Mouse (Mus musculus): Measurements from ENCODE around the gene AL607142.1.

Gene AL607142.1

DNA sequence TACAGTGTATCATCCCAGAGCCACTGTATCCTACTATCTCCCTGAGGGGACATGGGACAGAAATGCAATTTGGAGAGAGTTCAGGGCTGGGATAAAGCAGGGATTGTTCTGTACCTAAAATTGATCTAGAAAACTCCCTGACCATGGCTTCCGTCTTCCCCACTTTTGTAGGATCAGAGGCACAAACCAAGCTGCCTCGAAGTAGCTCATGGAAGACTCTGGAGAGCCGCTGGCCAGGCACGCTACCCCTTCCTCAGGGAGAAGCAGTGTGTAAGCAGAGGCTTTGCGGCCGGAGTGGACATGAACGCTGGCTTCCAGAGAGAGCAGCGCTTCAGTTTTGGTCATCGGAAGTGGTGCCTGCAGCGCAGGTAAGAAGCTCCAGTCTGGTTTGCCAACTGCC is at the start of gene AL607142.1:
Gene AL607142.1 (plus strand): TSS at position 301 of the 400 bp plus-strand sequence.
- no peak for DNase-seq

DNA sequence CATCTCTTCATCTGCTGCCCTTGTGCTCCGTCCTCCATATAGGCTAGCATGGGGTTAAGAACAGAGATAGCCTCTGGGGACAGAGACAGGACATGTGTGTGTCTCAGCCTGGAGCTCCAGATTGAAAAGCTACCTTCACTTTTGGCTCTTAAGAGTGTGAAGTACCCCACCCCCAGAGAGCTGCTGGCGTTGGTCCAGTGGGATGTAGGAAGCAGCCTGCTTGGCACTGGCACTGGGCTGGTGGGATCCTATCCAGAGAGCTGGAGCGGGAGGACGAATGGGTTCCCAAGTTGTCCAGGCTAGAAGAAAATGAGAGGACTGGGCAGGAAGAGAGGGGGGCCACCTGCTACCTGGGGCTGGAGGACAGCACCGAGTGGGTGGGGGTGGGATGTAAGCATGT is 46.4 kb upstream of the AL607142.1 start:
- peak; percentile 40 for DNase-seq

DNA sequence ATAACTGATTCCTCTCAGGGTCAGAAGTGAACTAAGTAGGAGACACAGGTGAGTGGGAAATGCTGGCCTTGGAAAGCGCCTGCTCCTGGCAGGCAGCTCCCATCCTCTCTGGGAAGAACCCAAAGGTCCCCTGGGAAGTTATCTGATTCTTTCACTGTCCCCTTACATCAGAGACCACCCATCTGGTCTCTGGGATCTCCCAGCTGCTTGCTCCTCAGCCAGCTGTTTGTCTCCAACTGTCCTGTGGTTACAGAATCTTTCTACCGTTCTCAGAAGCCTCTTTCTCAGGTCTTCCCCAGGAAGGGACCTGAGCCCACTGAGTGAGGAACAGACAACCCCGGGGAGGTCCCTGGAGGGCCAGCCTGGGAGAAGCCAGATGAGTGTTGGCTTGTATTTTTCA is 42.4 kb upstream of the AL607142.1 start:
- no peak for DNase-seq

- DNase-seq: no peak
Observed at GRCm38 (mm10) chr4:120023221-120023840, 41.5 kb upstream of the AL607142.1 start.

GRCm38 (mm10) chr4:120024071-120024470 is 40.7 kb upstream of the AL607142.1 start:
- peak; percentile 87 for DNase-seq

- no peak for DNase-seq
Observed at GRCm38 (mm10) chr4:120027671-120028070, 37.1 kb upstream of the AL607142.1 start.

- no peak for DNase-seq
Observed at GRCm38 (mm10) chr4:120029937-120030336, 34.9 kb upstream of the AL607142.1 start.

- peak; percentile 85 for DNase-seq
Observed at GRCm38 (mm10) chr4:120032320-120032983, 32.3 kb upstream of the AL607142.1 start.

GRCm38 (mm10) chr4:120032984-120033355 is 31.8 kb upstream of the AL607142.1 start:
- peak; percentile 43 for DNase-seq

DNA sequence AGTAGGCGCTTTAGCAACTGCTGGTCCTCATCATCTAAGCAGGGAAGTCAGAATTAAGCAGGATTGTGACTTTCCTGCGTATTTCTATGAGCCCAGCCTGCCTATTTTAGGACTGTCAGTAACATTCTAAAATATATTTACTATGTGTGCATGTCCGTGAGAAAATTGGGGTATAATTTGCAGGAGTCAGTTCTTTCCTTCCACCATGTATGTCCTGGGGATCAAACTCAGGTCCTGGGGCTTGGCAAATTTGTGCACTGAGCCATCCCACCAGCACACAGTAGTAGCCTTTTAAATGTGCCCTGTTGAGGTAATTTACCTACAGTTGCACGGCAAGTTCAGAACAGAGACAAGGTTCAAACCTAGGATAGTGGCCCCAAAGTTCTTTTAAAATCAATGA is 28.5 kb upstream of the AL607142.1 start:
- DNase-seq: no peak

DNA sequence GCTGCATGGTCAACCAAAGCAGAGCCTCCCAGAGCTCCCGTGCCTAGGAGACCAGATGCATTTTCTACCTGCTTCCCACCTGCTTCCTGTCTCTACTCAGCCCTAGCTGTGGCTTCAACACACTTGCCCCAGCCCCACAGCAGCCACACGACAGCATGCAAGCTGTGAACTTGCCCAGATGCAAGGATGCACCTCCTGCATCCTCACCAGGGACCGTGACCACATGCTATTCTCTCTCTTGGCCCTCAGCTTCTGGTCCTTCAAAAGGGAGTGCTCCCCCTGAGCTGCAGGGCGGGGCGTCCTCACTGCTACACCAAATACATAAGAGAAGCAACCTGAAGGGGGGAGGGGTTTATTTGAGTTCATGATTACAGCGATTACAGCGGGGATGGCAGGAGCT is 27.8 kb upstream of the AL607142.1 start:
- no peak for DNase-seq

DNA sequence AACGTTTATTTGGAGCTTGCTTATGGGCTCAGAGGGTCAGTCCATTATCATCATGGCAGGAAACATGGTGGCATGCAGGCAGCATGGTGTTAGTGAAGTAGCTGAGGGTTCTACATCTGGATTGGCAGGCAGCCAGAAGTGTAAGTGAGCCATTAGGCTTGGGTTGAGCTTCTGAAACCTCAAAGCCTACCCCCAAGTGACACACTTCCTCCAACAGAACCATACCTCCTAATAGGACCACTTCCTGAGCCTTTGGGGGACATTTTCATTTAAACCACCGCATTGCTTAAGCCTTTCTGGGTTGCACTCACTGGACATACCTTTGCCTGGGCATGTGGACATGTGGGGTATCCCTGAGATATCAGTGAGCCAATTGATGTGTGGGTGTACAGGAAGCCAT is 23.3 kb upstream of the AL607142.1 start:
- no peak for DNase-seq

DNA sequence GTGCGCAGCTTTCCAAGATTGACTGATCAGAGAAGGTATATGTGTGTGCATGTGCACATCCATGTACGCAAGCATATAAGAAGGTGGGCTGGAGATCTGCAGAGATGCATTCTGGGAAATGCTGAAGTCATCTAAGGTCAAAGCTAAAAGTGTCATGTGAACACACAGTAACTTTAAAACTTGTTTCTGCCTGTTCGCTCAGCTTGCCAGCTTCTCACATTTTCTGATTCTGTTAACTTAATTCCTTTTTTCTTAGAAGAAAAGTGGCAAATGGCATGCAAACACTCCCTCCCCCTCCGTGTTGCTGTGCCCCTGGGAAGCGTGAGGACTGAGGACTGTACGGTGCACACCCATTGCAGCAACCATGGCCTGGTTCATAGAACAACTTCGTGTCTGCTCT is 22.3 kb upstream of the AL607142.1 start:
- no peak for DNase-seq

DNA sequence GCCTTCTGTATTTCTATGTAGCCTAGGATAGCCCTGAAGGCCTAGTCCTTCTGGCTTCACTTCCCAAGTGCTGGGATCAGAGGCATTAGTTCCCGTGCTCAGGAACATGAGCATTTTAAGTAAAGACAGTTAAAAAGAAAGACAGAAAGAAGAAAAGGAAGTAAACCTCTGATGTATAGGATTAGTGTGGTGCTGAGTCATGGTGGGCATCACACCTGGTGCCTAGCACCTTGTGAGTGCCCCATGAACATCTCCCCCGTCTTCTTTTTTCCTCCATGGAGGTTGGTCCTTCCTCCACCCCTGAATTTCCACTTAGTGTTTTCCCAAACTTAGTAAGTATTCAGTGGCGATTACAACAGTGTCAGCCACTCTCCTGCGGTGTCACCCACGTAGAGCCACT is 20.2 kb upstream of the AL607142.1 start:
- no peak for DNase-seq

GRCm38 (mm10) chr4:120045131-120045537 is 19.7 kb upstream of the AL607142.1 start:
- peak; percentile 89 for DNase-seq

- DNase-seq: no peak
Observed at GRCm38 (mm10) chr4:120045871-120046270, 18.9 kb upstream of the AL607142.1 start.

DNA sequence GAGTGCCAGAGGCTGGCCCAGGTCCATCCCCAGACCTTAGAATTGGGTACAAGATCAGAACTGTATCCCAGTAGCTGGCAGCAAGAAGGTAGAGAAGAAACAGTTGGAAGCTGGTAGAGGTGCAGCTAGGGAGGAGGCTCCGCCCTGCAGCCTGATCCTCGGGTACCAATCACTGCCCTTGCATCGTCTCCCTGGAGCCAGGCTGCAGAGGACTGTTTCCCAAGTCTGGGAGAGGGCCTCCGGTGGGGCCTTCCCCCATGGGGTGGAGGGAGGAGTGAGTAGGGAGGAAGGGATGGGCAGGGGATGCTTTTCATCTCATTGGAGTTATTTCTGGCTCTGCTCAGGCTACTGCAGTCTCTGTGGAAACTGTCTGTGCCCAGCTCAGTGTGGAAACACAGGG is 17.7 kb upstream of the AL607142.1 start:
- DNase-seq: no peak

- DNase-seq: no peak
Observed at GRCm38 (mm10) chr4:120048274-120048673, 16.5 kb upstream of the AL607142.1 start.

GRCm38 (mm10) chr4:120049857-120050256 is 14.9 kb upstream of the AL607142.1 start:
- DNase-seq: no peak

DNA sequence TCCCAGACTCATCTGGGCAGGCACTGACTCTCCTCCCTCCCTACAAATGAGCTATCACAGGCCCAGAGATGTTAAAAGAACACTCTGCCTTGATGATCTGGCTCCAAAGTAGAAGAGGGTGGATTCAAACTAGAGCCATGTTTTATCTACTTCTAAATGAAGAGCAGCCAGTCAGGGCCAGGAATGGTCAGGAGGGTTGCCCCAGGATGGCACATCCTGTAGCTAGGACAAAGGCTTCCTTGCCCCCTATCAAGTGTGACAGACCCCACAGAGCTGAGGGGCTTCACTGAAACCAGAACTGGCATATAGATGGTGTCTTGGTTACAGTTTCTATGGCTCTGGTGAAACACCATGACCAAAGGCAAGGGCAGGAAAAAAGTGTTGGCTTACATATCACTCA is 12.3 kb upstream of the AL607142.1 start:
- DNase-seq: no peak

GRCm38 (mm10) chr4:120053026-120054005 is 11.5 kb upstream of the AL607142.1 start:
- no peak for DNase-seq

- DNase-seq: no peak
Observed at GRCm38 (mm10) chr4:120054145-120054544, 10.7 kb upstream of the AL607142.1 start.

GRCm38 (mm10) chr4:120056451-120056850 is 8.3 kb upstream of the AL607142.1 start:
- DNase-seq: no peak

DNA sequence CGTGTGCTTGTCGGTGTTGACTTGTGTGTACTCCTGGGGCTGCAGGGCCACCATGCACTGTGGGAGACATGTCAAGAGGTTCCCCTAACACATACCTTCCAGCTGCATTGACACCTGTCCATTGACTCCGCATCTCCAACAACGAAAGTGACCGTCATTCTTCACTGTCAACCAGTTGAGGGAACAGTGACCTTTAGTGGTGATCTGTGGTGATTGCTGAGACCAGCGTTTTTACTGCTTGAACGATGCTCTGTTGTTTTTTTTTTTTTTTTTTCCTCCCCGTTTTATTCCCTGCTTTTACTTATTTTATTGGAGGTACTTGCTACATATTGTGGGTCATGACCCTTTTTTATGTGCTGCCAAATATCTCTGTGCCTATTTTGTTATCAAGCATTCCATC is 7.3 kb upstream of the AL607142.1 start:
- DNase-seq: no peak
